Mouse (Mus musculus): ENCODE results near the gene Hba-a1. TPM values are rescaled to one million over a fixed set of nuclear protein-coding genes. Genes with fewer than 3 reads are reported as not detected.

Hba-a1 gene
- polyA plus RNA-seq, 1 experiment: 17,767 TPM

- Histone ChIP-seq H3K4me3 (replicated peaks; ENCODE audit: control insufficient read depth, low read depth, low read length) (no peak overlapping the region), H3K27ac (ENCODE audit: control insufficient read depth, insufficient read depth, low read depth, low read length, poor library complexity) (peak overlapping the region; percentile 6; the same call in 1 of the 2 replicates), H3K4me1 (ENCODE audit: control insufficient read depth, insufficient read depth, low read length) (peaks cover 3% of the 10 kb centered on the region)
- TF ChIP-seq CTCF (IDR thresholded peaks at IDR 0.05; ENCODE audit: control insufficient read depth, insufficient read depth, low read length) (peak; percentile 97), POLR2A (IDR thresholded peaks at IDR 0.05; ENCODE audit: borderline replicate concordance, control insufficient read depth, low read depth, low read length) (no peak)
- WGBS: 62% methylated on average over 5 of the region's 5 CpGs
Observed at GRCm38 (mm10) chr11:32238093-32238860, 45.0 kb upstream of the Hba-a1 start.

GRCm38 (mm10) chr11:32241391-32241790 is 41.9 kb upstream of the Hba-a1 start:
- Histone ChIP-seq H3K4me1 (ENCODE audit: control insufficient read depth, insufficient read depth, low read length) (peaks cover 3% of the 10 kb centered on the region), H3K27ac (ENCODE audit: control insufficient read depth, insufficient read depth, low read depth, low read length, poor library complexity) (peak overlapping the region; percentile 16; the same call in 1 of the 2 replicates), H3K4me3 (replicated peaks; ENCODE audit: control insufficient read depth, low read depth, low read length) (no peak overlapping the region)
- TF ChIP-seq POLR2A (IDR thresholded peaks at IDR 0.05; ENCODE audit: borderline replicate concordance, control insufficient read depth, low read depth, low read length) (no peak), CTCF (IDR thresholded peaks at IDR 0.05; ENCODE audit: control insufficient read depth, insufficient read depth, low read length) (no peak)

GRCm38 (mm10) chr11:32242209-32242608 is 41.1 kb upstream of the Hba-a1 start:
- peaks cover 4% of the 10 kb centered on the region for H3K4me1 ChIP-seq (ENCODE audit: control insufficient read depth, insufficient read depth, low read length)
- H3K27ac ChIP-seq (ENCODE audit: control insufficient read depth, insufficient read depth, low read depth, low read length, poor library complexity): peak overlapping the region; percentile 44; the same call in 1 of the 2 replicates
- TF ChIP-seq POLR2A (IDR thresholded peaks at IDR 0.05; ENCODE audit: borderline replicate concordance, control insufficient read depth, low read depth, low read length) (no peak), CTCF (IDR thresholded peaks at IDR 0.05; ENCODE audit: control insufficient read depth, insufficient read depth, low read length) (no peak)
- no peak overlapping the region for H3K4me3 ChIP-seq (replicated peaks; ENCODE audit: control insufficient read depth, low read depth, low read length)
- WGBS: 90% methylated on average over 3 of the region's 3 CpGs

- TF ChIP-seq CTCF (IDR thresholded peaks at IDR 0.05; ENCODE audit: control insufficient read depth, insufficient read depth, low read length) (no peak), POLR2A (IDR thresholded peaks at IDR 0.05; ENCODE audit: borderline replicate concordance, control insufficient read depth, low read depth, low read length) (no peak)
- 85% methylated on average over 7 of the region's 7 CpGs for WGBS
- Histone ChIP-seq H3K4me1 (ENCODE audit: control insufficient read depth, insufficient read depth, low read length) (peaks cover 5% of the 10 kb centered on the region), H3K4me3 (replicated peaks; ENCODE audit: control insufficient read depth, low read depth, low read length) (no peak overlapping the region), H3K27ac (ENCODE audit: control insufficient read depth, insufficient read depth, low read depth, low read length, poor library complexity) (peak overlapping the region; percentile 81)
Observed at GRCm38 (mm10) chr11:32243205-32243955, 39.9 kb upstream of the Hba-a1 start.

- WGBS: 93% methylated on average over 3 of the region's 3 CpGs
- Histone ChIP-seq H3K27ac (ENCODE audit: control insufficient read depth, insufficient read depth, low read depth, low read length, poor library complexity) (peak overlapping the region; percentile 81), H3K4me1 (ENCODE audit: control insufficient read depth, insufficient read depth, low read length) (peaks cover 6% of the 10 kb centered on the region), H3K4me3 (replicated peaks; ENCODE audit: control insufficient read depth, low read depth, low read length) (no peak overlapping the region)
- TF ChIP-seq POLR2A (IDR thresholded peaks at IDR 0.05; ENCODE audit: borderline replicate concordance, control insufficient read depth, low read depth, low read length): no peak
- no peak for TF ChIP-seq CTCF (IDR thresholded peaks at IDR 0.05; ENCODE audit: control insufficient read depth, insufficient read depth, low read length)
Observed at GRCm38 (mm10) chr11:32244064-32244463, 39.2 kb upstream of the Hba-a1 start.

GRCm38 (mm10) chr11:32244617-32245016 is 38.7 kb upstream of the Hba-a1 start:
- H3K27ac ChIP-seq (ENCODE audit: control insufficient read depth, insufficient read depth, low read depth, low read length, poor library complexity): peak overlapping the region; percentile 81
- H3K4me3 ChIP-seq (replicated peaks; ENCODE audit: control insufficient read depth, low read depth, low read length): no peak overlapping the region
- TF ChIP-seq CTCF (IDR thresholded peaks at IDR 0.05; ENCODE audit: control insufficient read depth, insufficient read depth, low read length) (no peak), POLR2A (IDR thresholded peaks at IDR 0.05; ENCODE audit: borderline replicate concordance, control insufficient read depth, low read depth, low read length) (no peak)
- peaks cover 6% of the 10 kb centered on the region for H3K4me1 ChIP-seq (ENCODE audit: control insufficient read depth, insufficient read depth, low read length)
- 60% methylated on average over 1 of the region's 1 CpGs for WGBS

GRCm38 (mm10) chr11:32245614-32246013 is 37.7 kb upstream of the Hba-a1 start:
- Histone ChIP-seq H3K27ac (ENCODE audit: control insufficient read depth, insufficient read depth, low read depth, low read length, poor library complexity) (peak overlapping the region; percentile 81), H3K4me1 (ENCODE audit: control insufficient read depth, insufficient read depth, low read length) (peaks cover 8% of the 10 kb centered on the region), H3K4me3 (replicated peaks; ENCODE audit: control insufficient read depth, low read depth, low read length) (no peak overlapping the region)
- TF ChIP-seq CTCF (IDR thresholded peaks at IDR 0.05; ENCODE audit: control insufficient read depth, insufficient read depth, low read length) (no peak), POLR2A (IDR thresholded peaks at IDR 0.05; ENCODE audit: borderline replicate concordance, control insufficient read depth, low read depth, low read length) (no peak)
- WGBS: 58% methylated on average over 6 of the region's 6 CpGs

- Histone ChIP-seq H3K4me3 (replicated peaks; ENCODE audit: control insufficient read depth, low read depth, low read length) (no peak overlapping the region), H3K27ac (ENCODE audit: control insufficient read depth, insufficient read depth, low read depth, low read length, poor library complexity) (peak overlapping the region; percentile 81), H3K4me1 (ENCODE audit: control insufficient read depth, insufficient read depth, low read length) (peaks cover 8% of the 10 kb centered on the region)
- TF ChIP-seq CTCF (IDR thresholded peaks at IDR 0.05; ENCODE audit: control insufficient read depth, insufficient read depth, low read length): peak; percentile 48; the same call in 1 of the 2 replicates
- no peak for TF ChIP-seq POLR2A (IDR thresholded peaks at IDR 0.05; ENCODE audit: borderline replicate concordance, control insufficient read depth, low read depth, low read length)
Observed at GRCm38 (mm10) chr11:32247068-32247467, 36.2 kb upstream of the Hba-a1 start.
